Mouse (Mus musculus) heart, adult 2 months (tissue): ENCODE data around the gene Pacs1. TPM values are rescaled to one million over a fixed set of nuclear protein-coding genes. Genes with fewer than 3 reads are reported as not detected.
A peak's percentile ranks its signal among the peaks of the same experiment; 100 is the strongest.

ENCODE experiments used
- DNase-seq, 2 experiments: peaks; one replicate each; pipeline ENCODE4 v3.0.0; 2021
- H3K27ac ChIP-seq: fragments of 200-600 bp; 2 replicates; pipeline ENCODE4 v1.8.1; 2022
- H3K27me3 ChIP-seq: fragments of 200-500 bp; 2 replicates; pipeline ENCODE4 v1.6.1; 2012; ENCODE audit warnings: mild to moderate bottlenecking, low read length, inconsistent platforms, mixed read lengths; ENCODE audit not compliant: control insufficient read depth, insufficient read depth
- H3K36me3 ChIP-seq: fragments of 200-500 bp; 2 replicates; pipeline ENCODE4 v1.6.1; 2012; ENCODE audit warnings: low read length, inconsistent platforms; ENCODE audit not compliant: control insufficient read depth, insufficient read depth
- H3K4me1 ChIP-seq: fragments of 200-500 bp; 2 replicates; pipeline ENCODE4 v1.6.1; 2011; ENCODE audit warnings: low read length; ENCODE audit not compliant: control insufficient read depth, insufficient read depth
- H3K4me3 ChIP-seq: fragments of 200-600 bp; 2 replicates; pipeline ENCODE4 v1.8.1; 2022
- H3K79me2 ChIP-seq: fragments of 200-500 bp; replicated peaks from 2 replicates; pipeline ENCODE4 v1.6.1; 2012; ENCODE audit warnings: mild to moderate bottlenecking, inconsistent platforms, low read length, moderate library complexity, mixed read lengths; ENCODE audit not compliant: control insufficient read depth, insufficient read depth
- H3K9ac ChIP-seq: fragments of 200-500 bp; 2 replicates; pipeline ENCODE4 v1.6.1; 2012; ENCODE audit warnings: low read depth, mild to moderate bottlenecking, control low read depth, inconsistent platforms, low read length, mixed read lengths
- CTCF ChIP-seq: fragments of 200-600 bp; IDR thresholded peaks from 2 replicates; pipeline ENCODE4 v1.8.1; 2022; ENCODE audit warnings: antibody characterized with exemption, mild to moderate bottlenecking, moderate library complexity
- EP300 ChIP-seq: fragments of 200-500 bp; IDR thresholded peaks from 2 replicates; pipeline ENCODE4 v1.6.1; 2011; ENCODE audit warnings: low read depth, low read length, control low read depth; ENCODE audit not compliant: insufficient read depth
- POLR2A ChIP-seq: fragments of 200-500 bp; IDR thresholded peaks from 2 replicates; pipeline ENCODE4 v1.6.1; 2011; ENCODE audit warnings: mild to moderate bottlenecking, low read depth, low read length, control low read depth; ENCODE audit not compliant: insufficient read depth
- WGBS: fragments of 180-500 bp; shearing (Covaris S2); methylation state at CpG from one replicate; pipeline ENCODE4 v1.1.7; 2018; 5-methylcytosine and 5-hydroxymethylcytosine counted together
- intact Hi-C: fragments of 180-260 bp; cut with DNase I; formaldehyde crosslinking; loops from one replicate; pipeline ENCODE4 v1.15.1; 2025
- microRNA-seq, 2 experiments: library from miRNA; unstranded; fragments of <30 nt; microRNA quantifications; one replicate each; pipeline ENCODE4 v1.2.0; 2021
- polyA plus RNA-seq: library from polyadenylated mRNA; depleted of rRNA; stranded (reverse); fragments of >200 nt; gene quantifications from 2 replicates; pipeline ENCODE4 v1.2.3, GENCODE M21; 2012; rRNA removed
- total RNA-seq, 2 experiments: library from RNA; stranded (reverse); gene quantifications; 2 replicates each; pipeline ENCODE4 v1.2.3; 2021

Gene Pacs1
- total and polyA plus RNA-seq, 3 experiments = 20.8 to 25.7 (median 21.6) TPM

- intact Hi-C loops = loop anchor here (5.0 kb wide), 1 partner anchor 47 kb away; the partner anchor contains the start of genes AC124502.3 and B4gat1
- Histone ChIP-seq H3K27me3 (peaks cover 11% of the 10 kb centered on the region; the same call in 1 of the 2 replicates), H3K79me2 (no peaks in the 10 kb centered on the region), H3K4me3 (peak overlapping the region; percentile 43; the same call in 1 of the 2 replicates), H3K36me3 (no peaks in the 10 kb centered on the region), H3K4me1 (peaks cover 5% of the 10 kb centered on the region), H3K9ac (no peak overlapping the region), H3K27ac (no peak overlapping the region)
- WGBS = 5% methylated on average over 15 of the region's 15 CpGs
- TF ChIP-seq CTCF (no peak), EP300 (no peak), POLR2A (no peak)
- DNase-seq = no peak
Measured at GRCm38 (mm10) chr19:5084834-5085144, 188.1 kb downstream of the Pacs1 start.

DNA sequence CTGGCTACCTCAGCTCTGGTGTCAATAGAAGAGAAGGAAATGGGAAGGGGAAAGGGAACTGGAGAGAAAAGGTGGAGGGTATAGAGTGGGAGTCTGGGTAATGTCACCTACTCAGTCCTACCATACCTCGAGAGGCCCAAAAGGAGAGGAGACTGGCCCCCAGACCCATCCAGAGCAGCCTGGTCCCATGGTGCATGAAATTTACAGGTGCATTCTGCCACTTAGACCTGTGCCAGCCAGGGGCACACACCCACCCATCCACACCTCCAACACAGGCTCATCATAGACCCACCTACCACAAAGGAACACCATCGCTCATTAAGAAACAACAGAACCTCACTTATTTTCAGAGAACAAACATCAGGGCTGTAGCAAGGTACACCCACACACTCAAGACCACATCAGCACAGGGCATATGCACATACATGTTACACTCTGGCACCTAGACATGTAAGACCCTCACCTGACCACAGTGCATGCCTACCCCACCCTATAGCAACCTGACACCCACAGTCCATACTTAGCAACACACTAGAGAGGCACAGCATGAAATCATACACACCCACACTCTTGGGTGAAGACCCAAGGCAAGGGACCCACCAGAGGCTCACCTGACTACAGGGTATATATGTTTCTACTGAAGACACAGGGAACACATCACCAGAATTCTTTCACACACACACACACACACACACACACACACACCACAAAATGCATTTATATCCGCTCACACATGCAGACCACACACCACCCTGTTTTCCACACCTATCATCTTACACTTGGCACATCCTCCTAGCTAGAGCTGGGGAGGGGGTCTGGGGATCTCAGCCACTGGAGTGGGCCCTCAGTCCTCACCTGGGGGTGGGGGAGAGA, 188.7 kb downstream of the Pacs1 start:
- no peak overlapping the region for H3K4me3 ChIP-seq
- no peaks in the 10 kb centered on the region for H3K79me2 ChIP-seq

More for the DNA sequence above, 188.7 kb downstream of the Pacs1 start:
- no peak overlapping the region for H3K9ac ChIP-seq
- intact Hi-C loops = no loop called here
- WGBS = 67% methylated on average over 3 of the region's 3 CpGs
- no peak overlapping the region for H3K27ac ChIP-seq
- peaks cover 11% of the 10 kb centered on the region; the same call in 1 of the 2 replicates for H3K27me3 ChIP-seq
- no peak for DNase-seq
- TF ChIP-seq EP300 = no peak
- no peak for TF ChIP-seq CTCF
- no peak for TF ChIP-seq POLR2A
- H3K4me1 ChIP-seq = peaks cover 5% of the 10 kb centered on the region
- H3K36me3 ChIP-seq = no peaks in the 10 kb centered on the region

Small RNA genes within 50 kb of the gene (microRNA-seq; reads per million reads assigned to microRNA genes)
- gene Gm27468 = 0 reads per million in 2 experiments

Other genes with a start within 250 kb of the Pacs1 start
- 10 to 100 TPM; 10.8 to 11.4 TPM for gene Slc29a2, start 249.3 kb downstream of the Pacs1 start, total RNA-seq
- 35.7 and 42.8 TPM in 2 replicates for gene Slc29a2, start 249.3 kb downstream of the Pacs1 start, polyA plus RNA-seq
- gene B4gat1, start 234.3 kb downstream of the Pacs1 start, total RNA-seq = 10 to 100 TPM; 43.2 to 43.8 TPM
- 43.2 and 48.8 TPM in 2 replicates for gene B4gat1, start 234.3 kb downstream of the Pacs1 start, polyA plus RNA-seq
- gene AC124502.3, start 234.2 kb downstream of the Pacs1 start, total RNA-seq = 1 to 10 TPM; 1.3 to 2.3 TPM
- gene AC124502.3, start 234.2 kb downstream of the Pacs1 start, polyA plus RNA-seq = 0.08 and 0.15 TPM in 2 replicates
- gene Brms1, start 231.8 kb downstream of the Pacs1 start, total RNA-seq = 10 to 100 TPM; 14.3 to 16.9 TPM
- gene Brms1, start 231.8 kb downstream of the Pacs1 start, polyA plus RNA-seq = 17.0 and 18.1 TPM in 2 replicates
- gene Rin1, start 222.6 kb downstream of the Pacs1 start, total RNA-seq = 1 to 10 TPM; 1.2 to 1.8 TPM
- gene Rin1, start 222.6 kb downstream of the Pacs1 start, polyA plus RNA-seq = 2.1 and 3.0 TPM in 2 replicates
- 10 to 100 TPM in 1 of 2 experiments, 1 to 10 TPM in 1; 9.3 to 12.2 TPM for gene Cd248, start 205.0 kb downstream of the Pacs1 start, total RNA-seq
- 18.1 and 20.0 TPM in 2 replicates for gene Cd248, start 205.0 kb downstream of the Pacs1 start, polyA plus RNA-seq
- 1 to 10 TPM; 2.6 to 2.8 TPM for gene Tmem151a, start 187.6 kb downstream of the Pacs1 start, total RNA-seq
- 1.9 and 3.3 TPM in 2 replicates for gene Tmem151a, start 187.6 kb downstream of the Pacs1 start, polyA plus RNA-seq
- gene Yif1a, start 184.6 kb downstream of the Pacs1 start, total RNA-seq = 100 to 1,000 TPM in 1 of 2 experiments, 10 to 100 TPM in 1; 90.8 to 108 TPM
- 242 and 247 TPM in 2 replicates for gene Yif1a, start 184.6 kb downstream of the Pacs1 start, polyA plus RNA-seq
- not detected for gene Cnih2, start 174.6 kb downstream of the Pacs1 start, total RNA-seq
- gene Cnih2, start 174.6 kb downstream of the Pacs1 start, polyA plus RNA-seq = 0.53 and 0.70 TPM in 2 replicates
- gene Rab1b, start 166.0 kb downstream of the Pacs1 start, total RNA-seq = 100 to 1,000 TPM; 173 to 195 TPM
- gene Rab1b, start 166.0 kb downstream of the Pacs1 start, polyA plus RNA-seq = 221 and 231 TPM in 2 replicates
- gene Klc2, start 154.6 kb downstream of the Pacs1 start, total RNA-seq = 10 to 100 TPM; 49.0 to 50.6 TPM
- 56.7 and 57.4 TPM in 2 replicates for gene Klc2, start 154.6 kb downstream of the Pacs1 start, polyA plus RNA-seq
- 100 to 1,000 TPM; 103 to 121 TPM for gene Sf3b2, start 22.3 kb upstream of the Pacs1 start, total RNA-seq
- gene Sf3b2, start 22.3 kb upstream of the Pacs1 start, polyA plus RNA-seq = 83.1 and 94.5 TPM in 2 replicates
- gene Gal3st3, start 25.2 kb upstream of the Pacs1 start, total RNA-seq = 10 to 100 TPM; 27.2 to 29.9 TPM
- gene Gal3st3, start 25.2 kb upstream of the Pacs1 start, polyA plus RNA-seq = 35.5 and 36.1 TPM in 2 replicates
- gene Catsper1, start 62.6 kb upstream of the Pacs1 start, total RNA-seq = not detected
- 0.16 TPM in 1 of 2 replicates, not detected in the other for gene Catsper1, start 62.6 kb upstream of the Pacs1 start, polyA plus RNA-seq
- 10 to 100 TPM; 10.9 to 16.8 TPM for gene Cst6, start 76.5 kb upstream of the Pacs1 start, total RNA-seq
- gene Cst6, start 76.5 kb upstream of the Pacs1 start, polyA plus RNA-seq = 5.7 and 10.4 TPM in 2 replicates
- gene Eif1ad, start 93.6 kb upstream of the Pacs1 start, total RNA-seq = 10 to 100 TPM; 16.3 to 19.5 TPM
- gene Eif1ad, start 93.6 kb upstream of the Pacs1 start, polyA plus RNA-seq = 18.5 and 28.1 TPM in 2 replicates
- gene Banf1, start 94.0 kb upstream of the Pacs1 start, total RNA-seq = 100 to 1,000 TPM; 113 to 133 TPM
- 148 and 173 TPM in 2 replicates for gene Banf1, start 94.0 kb upstream of the Pacs1 start, polyA plus RNA-seq
- gene Sart1, start 115.6 kb upstream of the Pacs1 start, total RNA-seq = 10 to 100 TPM; 47.3 to 51.8 TPM
- gene Sart1, start 115.6 kb upstream of the Pacs1 start, polyA plus RNA-seq = 10.6 and 22.1 TPM in 2 replicates
- under 1 TPM; 0.39 to 0.52 TPM for gene Tsga10ip, start 129.4 kb upstream of the Pacs1 start, total RNA-seq
- gene Tsga10ip, start 129.4 kb upstream of the Pacs1 start, polyA plus RNA-seq = 0.08 TPM in 1 of 2 replicates, not detected in the other
- 100 to 1,000 TPM; 278 to 344 TPM for gene Drap1, start 151.9 kb upstream of the Pacs1 start, total RNA-seq
- gene Drap1, start 151.9 kb upstream of the Pacs1 start, polyA plus RNA-seq = 175 and 189 TPM in 2 replicates
- gene AI837181, start 152.0 kb upstream of the Pacs1 start, total RNA-seq = 10 to 100 TPM; 32.9 TPM
- 55.4 and 59.5 TPM in 2 replicates for gene AI837181, start 152.0 kb upstream of the Pacs1 start, polyA plus RNA-seq
- gene Fosl1, start 174.4 kb upstream of the Pacs1 start, total RNA-seq = not detected
- 0.12 TPM in 1 of 2 replicates, not detected in the other for gene Fosl1, start 174.4 kb upstream of the Pacs1 start, polyA plus RNA-seq
- gene Ccdc85b, start 184.8 kb upstream of the Pacs1 start, total RNA-seq = 1 to 10 TPM; 6.3 to 9.7 TPM
- 5.9 and 6.1 TPM in 2 replicates for gene Ccdc85b, start 184.8 kb upstream of the Pacs1 start, polyA plus RNA-seq
- 10 to 100 TPM; 47.1 to 52.9 TPM for gene Fibp, start 187.5 kb upstream of the Pacs1 start, total RNA-seq
- 85.6 and 88.3 TPM in 2 replicates for gene Fibp, start 187.5 kb upstream of the Pacs1 start, polyA plus RNA-seq
- gene Ctsw, start 195.4 kb upstream of the Pacs1 start, total RNA-seq = under 1 TPM; 0.32 to 0.42 TPM
- 0.67 and 2.0 TPM in 2 replicates for gene Ctsw, start 195.4 kb upstream of the Pacs1 start, polyA plus RNA-seq
- 10 to 100 TPM in 1 of 2 experiments, 1 to 10 TPM in 1; 8.2 to 10.3 TPM for gene Efemp2, start 200.8 kb upstream of the Pacs1 start, total RNA-seq
- 33.6 and 36.3 TPM in 2 replicates for gene Efemp2, start 200.8 kb upstream of the Pacs1 start, polyA plus RNA-seq
- 10 to 100 TPM; 18.6 to 21.6 TPM for gene Mus81, start 215.3 kb upstream of the Pacs1 start, total RNA-seq
- 36.4 and 38.6 TPM in 2 replicates for gene Mus81, start 215.3 kb upstream of the Pacs1 start, polyA plus RNA-seq
- gene Cfl1, start 217.3 kb upstream of the Pacs1 start, total RNA-seq = 100 to 1,000 TPM; 169 to 194 TPM
- gene Cfl1, start 217.3 kb upstream of the Pacs1 start, polyA plus RNA-seq = 160 and 206 TPM in 2 replicates
- gene 1700020D05Rik, start 230.7 kb upstream of the Pacs1 start, total RNA-seq = under 1 TPM; 0.82 to 0.89 TPM
- 0.70 and 0.85 TPM in 2 replicates for gene 1700020D05Rik, start 230.7 kb upstream of the Pacs1 start, polyA plus RNA-seq
- 1 to 10 TPM; 3.9 to 5.2 TPM for gene Snx32, start 237.4 kb upstream of the Pacs1 start, total RNA-seq
- gene Snx32, start 237.4 kb upstream of the Pacs1 start, polyA plus RNA-seq = 11.4 and 13.0 TPM in 2 replicates